Mouse (Mus musculus): ENCODE measurements around the gene C1ql3.

The C1ql3 gene

GRCm38 (mm10) chr2:13011472-13011871, at the start of gene C1ql3:
TSS of gene C1ql3 (minus strand) at chr2:13011806.
- DNase-seq (ENCODE audit: low spot score in 2 of 2): peak in 1 of 2 experiments; percentile 6

GRCm38 (mm10) chr2:13060426-13061170, 49.0 kb upstream of the C1ql3 start:
- no peak for DNase-seq (ENCODE audit: low spot score in 2 of 2)

GRCm38 (mm10) chr2:13048649-13049048, 37.0 kb upstream of the C1ql3 start:
- DNase-seq (ENCODE audit: low spot score in 2 of 2): no peak

GRCm38 (mm10) chr2:13044555-13044954, 32.9 kb upstream of the C1ql3 start:
- DNase-seq (ENCODE audit: low spot score in 2 of 2): no peak

GRCm38 (mm10) chr2:13039785-13040184, 28.2 kb upstream of the C1ql3 start:
- DNase-seq (ENCODE audit: low spot score in 2 of 2): no peak

- DNase-seq (ENCODE audit: low spot score in 2 of 2): no peak
Measured at GRCm38 (mm10) chr2:13038772-13039171, 27.2 kb upstream of the C1ql3 start.

GRCm38 (mm10) chr2:13018861-13019260, 7.3 kb upstream of the C1ql3 start:
- no peak for DNase-seq (ENCODE audit: low spot score in 2 of 2)

GRCm38 (mm10) chr2:13018382-13018781, 6.8 kb upstream of the C1ql3 start:
- no peak for DNase-seq (ENCODE audit: low spot score in 2 of 2)

- no peak for DNase-seq (ENCODE audit: low spot score in 2 of 2)
Measured at GRCm38 (mm10) chr2:13011973-13012372, 367 bp upstream of the C1ql3 start.

- DNase-seq (ENCODE audit: low spot score in 2 of 2): peak; percentile 14 to 27
Measured at GRCm38 (mm10) chr2:13010460-13011341, 905 bp downstream of the C1ql3 start.

- peak; percentile 40 to 50 for DNase-seq (ENCODE audit: low spot score in 2 of 2)
Measured at GRCm38 (mm10) chr2:13010030-13010459, 1.6 kb downstream of the C1ql3 start.

GRCm38 (mm10) chr2:13009261-13009972, 2.2 kb downstream of the C1ql3 start:
- peak in 1 of 2 experiments; percentile 3 for DNase-seq (ENCODE audit: low spot score in 2 of 2)

GRCm38 (mm10) chr2:13008433-13008832, 3.2 kb downstream of the C1ql3 start:
- DNase-seq (ENCODE audit: low spot score in 2 of 2): no peak

- DNase-seq (ENCODE audit: low spot score in 2 of 2): no peak
Measured at GRCm38 (mm10) chr2:13000026-13000425, 11.6 kb downstream of the C1ql3 start.

- no peak for DNase-seq (ENCODE audit: low spot score in 2 of 2)
Measured at GRCm38 (mm10) chr2:12984901-12985732, 26.5 kb downstream of the C1ql3 start.

- no peak for DNase-seq (ENCODE audit: low spot score in 2 of 2)
Measured at GRCm38 (mm10) chr2:12978771-12979170, 32.8 kb downstream of the C1ql3 start.

- DNase-seq (ENCODE audit: low spot score in 2 of 2): no peak
Measured at GRCm38 (mm10) chr2:12977367-12977766, 34.2 kb downstream of the C1ql3 start.

- no peak for DNase-seq (ENCODE audit: low spot score in 2 of 2)
Measured at GRCm38 (mm10) chr2:12973752-12974151, 37.9 kb downstream of the C1ql3 start.

- DNase-seq (ENCODE audit: low spot score in 2 of 2): no peak
Measured at GRCm38 (mm10) chr2:12970049-12970724, 41.4 kb downstream of the C1ql3 start.

GRCm38 (mm10) chr2:12956703-12957424, 54.7 kb downstream of the C1ql3 start:
- DNase-seq (ENCODE audit: low spot score in 2 of 2): no peak
